Mouse (Mus musculus) WW6 (cell line): ENCODE measurements at regions not wholly inside any gene's neighbourhood (a gene's known extent, or its start where the extent isn't known, plus 50 kb on each side); places are given as distances from the start of the nearest gene placed in this dataset.
A peak's percentile ranks its signal among the peaks of the same experiment; 100 is the strongest.
"Not testable (repeated sequence)": the region's sequence is repeated elsewhere in the genome, so short reads cannot be mapped to it uniquely, and the experiment has no call there.

Experiments used
- DNase-seq: peaks from one replicate; pipeline ENCODE4 v3.0.0-alpha.2; 2013; ENCODE audit warnings: low read depth, low spot score

DNA sequence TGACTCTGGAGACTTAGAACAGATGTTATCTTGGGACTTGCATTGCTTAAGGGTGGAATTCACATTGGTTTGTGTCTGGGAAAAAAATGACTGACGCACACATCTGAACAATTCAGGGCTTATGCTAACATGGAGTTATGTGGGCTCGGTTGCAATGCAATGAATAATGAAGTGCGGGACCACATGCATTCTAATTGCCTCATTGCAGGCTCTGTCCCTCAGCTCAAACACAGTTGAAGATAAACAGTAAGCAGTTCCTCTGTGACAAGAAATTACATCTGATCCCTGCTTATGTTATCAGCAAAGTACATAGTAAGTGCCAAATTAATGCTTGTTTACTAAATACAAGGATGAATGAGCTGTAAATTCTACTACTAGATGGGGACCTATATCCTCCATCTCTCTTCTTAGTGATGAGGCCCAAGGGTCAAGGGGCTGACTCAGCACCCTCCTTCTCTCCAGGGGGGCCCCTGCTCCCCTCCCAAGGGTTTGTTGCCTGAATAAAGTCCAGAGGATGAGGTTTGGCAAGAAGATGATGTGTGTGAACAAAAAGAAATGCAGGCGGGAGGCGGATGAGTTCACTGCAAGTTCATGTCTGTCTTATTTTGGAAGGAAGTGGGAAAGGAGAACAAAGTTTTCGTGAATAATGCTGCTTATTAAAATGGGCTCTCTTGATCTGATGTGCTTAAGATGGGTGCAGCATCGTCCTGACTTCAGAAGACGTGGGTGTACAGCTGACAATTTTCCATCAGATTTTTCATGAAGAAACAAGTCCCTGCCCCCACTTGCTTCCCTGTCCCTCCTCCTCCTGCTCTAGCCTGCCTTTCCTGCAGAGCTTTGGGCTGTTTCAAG, 533.1 kb downstream of the Shisa9 start:
- DNase-seq = no peak

DNA sequence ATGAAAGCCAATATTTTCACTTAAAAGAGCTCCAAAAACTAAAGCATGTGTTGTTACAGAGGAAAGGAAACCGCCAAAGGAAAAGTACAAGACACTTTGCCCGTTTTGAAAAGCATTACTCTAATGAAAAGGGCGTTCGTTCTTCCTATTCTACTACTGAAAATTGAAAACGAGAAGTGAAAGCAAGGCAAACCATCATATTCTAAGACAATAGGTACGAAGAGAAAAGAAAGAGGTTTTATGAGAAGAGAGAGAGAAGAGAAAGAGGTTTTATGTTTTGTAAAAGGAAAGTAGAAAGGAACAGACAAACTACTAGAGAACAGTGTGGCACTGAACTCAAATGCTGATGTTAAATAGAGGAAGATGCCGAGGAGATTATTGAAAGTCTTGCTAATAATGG, 534.4 kb downstream of the Shisa9 start:
- no peak for DNase-seq

DNA sequence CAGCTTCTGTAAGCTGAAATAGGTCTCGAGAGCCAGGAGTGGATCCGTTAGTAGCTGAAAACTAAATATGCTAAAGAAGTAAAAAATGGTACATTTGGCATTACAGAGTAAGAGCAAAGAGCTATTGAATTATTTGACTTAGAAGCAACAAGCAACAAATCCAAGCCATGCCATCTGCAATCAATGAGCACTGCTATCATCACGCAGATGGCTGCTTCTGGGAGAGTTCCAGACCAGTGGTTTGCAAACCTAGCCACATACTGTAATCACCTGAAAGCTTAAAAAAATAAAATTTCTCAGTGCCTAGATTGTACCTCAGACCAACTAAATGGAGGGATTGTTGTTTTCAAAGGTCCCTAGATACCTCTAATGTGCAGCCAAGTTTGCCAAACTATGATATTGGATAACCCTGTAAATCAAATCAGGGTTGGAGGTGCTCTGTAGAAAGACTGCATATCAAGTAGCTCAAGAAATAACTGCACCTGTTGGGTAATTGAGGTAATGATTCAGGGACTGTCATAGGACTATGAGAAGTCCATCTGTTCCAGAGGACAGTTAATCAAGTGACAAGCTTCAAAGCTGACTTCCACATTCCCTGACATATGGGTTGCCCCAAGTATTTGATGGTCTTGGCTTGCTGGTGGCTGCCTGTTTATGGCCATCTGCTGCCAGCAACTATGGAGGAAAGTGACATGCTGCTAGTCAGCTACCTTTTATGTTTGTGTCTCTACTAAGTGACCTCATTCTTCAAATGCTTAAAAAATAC, 538.0 kb downstream of the Shisa9 start:
- DNase-seq = no peak

DNA sequence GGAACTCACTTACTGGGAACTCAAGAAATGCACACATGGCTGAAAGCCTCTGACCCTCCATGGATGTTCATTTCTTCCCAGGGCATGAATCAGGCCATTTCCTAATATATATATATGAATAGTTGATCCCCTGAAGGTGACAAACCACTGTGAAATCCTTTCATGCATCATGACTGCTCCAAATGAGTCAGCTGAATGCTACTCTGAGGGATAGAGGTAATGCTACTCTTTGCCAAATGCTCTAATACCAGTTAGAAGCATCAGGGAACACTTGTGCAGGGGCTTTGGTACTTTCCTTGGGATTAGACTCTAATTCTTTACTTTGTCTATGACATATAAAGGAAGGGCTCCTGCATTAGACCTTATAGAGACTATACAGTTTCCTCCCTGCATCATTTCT, 561.0 kb upstream of the Ercc4 start:
- no peak for DNase-seq

DNA sequence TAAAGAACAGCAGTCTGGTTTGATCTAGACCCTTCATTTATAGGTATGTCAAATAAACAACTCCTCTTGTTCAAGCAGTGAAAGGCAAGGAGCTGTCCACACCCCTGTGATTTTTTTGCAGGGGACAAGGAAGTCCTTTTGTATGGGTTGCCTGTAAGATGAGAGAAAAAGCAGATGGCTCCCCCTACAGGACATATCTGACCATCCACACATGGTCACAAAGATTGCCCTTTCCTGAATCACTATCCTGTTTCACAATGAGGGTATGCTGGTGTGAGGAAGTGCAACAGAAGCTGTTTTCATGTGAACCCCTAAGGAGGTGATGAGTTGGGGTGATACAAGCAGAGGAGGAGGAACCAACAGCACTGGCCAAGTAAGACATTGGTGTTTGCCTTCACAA, 520.6 kb upstream of the Ercc4 start:
- DNase-seq = no peak

DNA sequence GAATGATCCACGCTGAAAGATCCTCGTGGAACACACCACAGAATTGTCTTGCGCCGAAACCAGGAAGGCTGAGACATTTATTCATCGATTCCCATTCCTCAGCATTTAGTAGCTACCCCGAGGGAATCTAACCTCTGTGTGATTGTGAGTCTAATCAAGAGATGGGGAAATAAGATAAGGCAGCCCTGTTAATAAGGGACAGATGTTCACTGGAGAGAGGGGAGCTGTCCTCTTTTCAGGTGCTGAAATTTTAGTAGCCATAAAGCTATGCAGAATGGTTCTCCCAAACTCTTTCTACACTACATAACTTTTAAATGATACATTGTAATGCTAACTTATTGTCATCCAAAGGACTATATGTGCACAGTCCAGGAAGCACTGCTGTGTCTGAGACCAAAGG, 501.2 kb upstream of the Ercc4 start:
- DNase-seq = no peak

DNA sequence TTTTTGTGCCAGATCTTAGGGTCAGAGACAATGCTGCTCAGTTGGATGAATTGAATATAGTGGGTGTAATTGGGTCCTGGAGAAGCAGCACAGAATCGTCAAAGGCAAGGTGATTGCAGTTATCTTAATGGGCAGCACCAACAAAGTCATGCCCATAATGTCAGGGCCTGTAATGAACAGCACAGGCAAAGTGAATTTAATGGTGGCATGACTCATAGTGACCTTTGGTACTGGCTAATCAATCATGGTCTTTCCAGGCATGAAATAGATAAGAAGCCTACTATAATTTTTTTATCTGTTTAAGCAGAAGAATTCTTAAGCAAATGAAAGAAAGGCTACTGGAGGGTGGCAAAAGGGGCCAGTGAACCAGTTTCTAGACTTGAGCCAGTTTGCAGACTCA, 498.4 kb upstream of the Ercc4 start:
- no peak for DNase-seq

DNA sequence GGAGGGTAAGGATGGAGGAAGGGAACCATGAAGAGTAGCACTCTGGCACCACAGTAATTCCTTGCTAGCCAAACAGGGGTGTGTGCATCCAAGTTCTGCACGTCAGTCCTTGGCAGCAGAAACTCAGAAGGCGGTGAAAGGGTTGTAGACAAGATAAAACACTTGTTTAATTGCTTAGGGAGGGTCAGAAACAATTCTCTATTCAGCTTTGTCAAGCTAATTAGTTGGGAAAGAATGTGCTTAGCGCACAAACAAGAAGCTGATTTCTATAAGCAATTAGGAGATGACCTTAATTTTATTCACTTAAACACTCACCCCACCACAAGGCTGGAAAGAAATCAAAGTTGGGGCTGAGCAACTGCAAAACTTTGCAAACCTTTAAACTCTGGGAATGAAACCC, 491.7 kb upstream of the Ercc4 start:
- no peak for DNase-seq

DNA sequence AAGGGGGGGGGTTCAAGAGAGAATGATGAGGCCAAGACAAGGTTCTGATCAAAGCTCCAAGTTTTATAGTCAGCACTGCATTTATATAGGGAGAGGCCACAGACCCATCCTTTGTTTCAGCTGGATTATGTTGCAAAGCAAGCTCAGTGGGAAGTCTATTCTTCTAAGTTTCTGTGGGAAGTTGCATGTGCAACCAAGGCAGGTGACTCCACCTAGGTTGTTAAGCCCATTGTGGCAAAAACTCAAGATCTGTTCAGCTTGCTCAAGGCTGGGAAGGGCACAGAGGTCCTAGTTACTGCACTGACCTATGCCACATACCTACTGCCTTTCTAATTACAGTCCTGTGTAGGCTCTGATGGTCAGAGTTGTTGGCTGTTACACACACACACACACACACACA, 477.0 kb upstream of the Ercc4 start:
- peak; percentile 22 for DNase-seq

DNA sequence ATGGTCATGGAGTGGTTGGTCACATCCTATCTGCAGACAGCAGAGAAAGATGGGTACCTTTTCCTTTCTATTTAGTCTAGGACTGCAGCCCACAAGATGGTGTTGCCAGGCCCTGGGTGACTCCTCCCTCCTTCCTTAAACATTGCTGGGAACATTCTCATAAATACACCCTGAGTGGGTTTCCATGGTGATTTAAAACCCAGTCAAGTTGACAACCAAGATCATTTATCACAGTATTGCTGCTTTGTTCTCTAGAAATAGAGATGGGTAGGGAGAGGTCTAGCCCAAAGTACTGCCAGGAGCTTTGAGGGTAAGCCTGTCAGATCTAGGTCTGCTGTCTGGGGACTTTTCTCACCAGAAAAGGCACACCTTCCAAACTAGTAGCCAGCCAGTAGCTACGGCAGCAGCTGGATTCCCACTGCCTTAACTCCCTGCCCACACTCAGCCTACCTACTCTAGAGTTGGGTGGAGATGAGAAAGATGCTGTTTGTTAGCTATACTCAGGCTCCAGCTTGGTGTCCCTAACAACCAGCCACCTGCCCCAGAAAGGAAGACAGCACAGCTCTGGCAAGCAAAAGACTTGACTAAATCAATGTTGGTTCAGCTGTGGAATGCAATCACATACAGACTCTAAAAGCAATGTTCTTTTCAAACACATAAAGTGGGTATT, 470.4 kb upstream of the Ercc4 start:
- DNase-seq = no peak

DNA sequence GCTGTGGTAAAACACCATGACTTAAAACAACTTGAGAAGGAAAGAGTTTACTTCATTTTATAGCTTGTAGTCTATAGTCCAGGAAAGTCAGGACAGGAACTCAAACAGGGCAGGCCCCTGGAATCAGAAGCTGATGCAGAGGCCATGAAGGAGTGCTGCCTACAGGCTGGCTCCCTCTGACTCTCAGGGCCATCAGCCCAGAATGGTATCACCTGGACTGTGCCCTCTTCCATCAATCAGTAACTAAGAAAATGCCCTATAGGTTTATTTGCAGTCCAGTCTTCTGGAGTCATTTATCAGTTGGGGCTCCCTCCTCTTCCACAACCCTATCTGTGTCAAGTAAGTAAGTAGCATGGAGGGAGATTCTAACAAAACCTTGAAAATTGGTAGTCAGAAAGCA, 466.4 kb upstream of the Ercc4 start:
- no peak for DNase-seq

DNA sequence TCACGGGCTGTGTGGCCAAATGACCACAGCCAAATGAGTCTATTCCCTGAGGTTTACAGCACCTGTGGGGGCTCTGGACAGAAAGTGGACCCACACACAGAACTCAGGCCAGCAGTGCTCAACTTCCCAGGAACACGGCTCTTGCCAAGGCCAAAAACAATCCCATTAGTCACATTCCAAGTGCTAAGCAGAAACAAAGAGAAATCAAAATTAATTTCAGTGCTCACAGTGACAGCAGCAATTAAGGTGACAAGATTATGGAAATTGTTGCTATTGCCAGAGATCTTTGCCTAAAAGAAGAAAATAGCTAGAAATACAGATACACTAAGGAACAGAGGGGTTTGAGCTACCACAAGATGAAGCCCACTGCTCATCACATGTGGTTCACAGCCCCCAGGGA, 464.9 kb upstream of the Ercc4 start:
- no peak for DNase-seq

DNA sequence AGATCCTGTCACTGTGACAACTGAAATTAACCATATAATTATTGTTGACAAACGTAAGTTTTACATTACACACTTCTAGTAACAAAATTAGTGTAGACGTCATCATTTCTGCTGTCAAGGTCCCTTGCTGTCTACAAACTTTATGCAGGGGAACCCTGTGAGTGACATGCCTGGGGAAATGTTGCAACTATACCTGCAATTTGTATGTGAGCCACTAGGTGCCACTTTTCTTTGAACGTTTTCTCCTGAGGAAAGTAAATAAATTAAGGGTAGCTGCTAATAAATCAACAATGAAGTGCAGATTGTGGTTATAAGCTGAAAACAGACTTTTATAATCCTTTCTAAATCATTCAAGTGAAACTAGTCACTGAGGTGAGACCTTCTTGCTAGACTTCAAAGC, 457.3 kb upstream of the Ercc4 start:
- no peak for DNase-seq

DNA sequence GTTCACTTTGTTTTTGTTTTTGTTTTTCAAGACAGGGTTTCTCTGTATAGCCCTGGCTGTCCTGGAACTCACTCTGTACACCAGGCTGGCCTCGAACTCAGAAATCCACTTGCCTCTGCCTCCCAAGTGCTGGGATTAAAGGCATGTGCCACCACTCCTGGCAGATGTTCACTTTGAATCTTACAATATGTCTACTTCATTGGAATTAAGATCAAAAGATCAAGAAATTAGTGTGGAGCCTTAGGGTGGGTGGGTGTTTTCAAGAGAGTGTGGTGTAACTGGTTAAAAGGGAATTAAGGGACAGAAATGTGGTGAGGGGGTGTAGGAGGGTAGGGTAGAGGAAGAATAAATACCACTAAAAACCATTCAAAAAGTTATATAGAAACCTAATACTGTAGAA, 435.8 kb upstream of the Ercc4 start:
- not testable (repeated sequence) for DNase-seq

DNA sequence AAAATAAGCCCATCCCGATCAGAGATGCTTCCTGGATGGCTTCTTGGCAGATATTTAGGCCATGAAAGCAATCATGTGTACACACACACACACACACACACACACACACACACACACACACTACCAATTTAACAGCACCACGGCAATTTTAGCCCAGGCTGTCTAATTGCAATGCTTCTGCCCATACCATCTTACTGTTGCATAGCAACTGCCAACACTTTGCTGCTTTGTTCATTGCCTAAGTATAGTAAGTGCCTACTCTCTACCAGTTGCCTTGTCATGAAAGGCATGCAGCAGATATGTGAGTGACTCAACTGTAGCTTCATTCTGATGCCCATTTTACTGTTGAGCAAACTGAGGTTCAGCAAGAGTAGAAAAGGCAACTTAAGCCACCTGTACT, 428.0 kb upstream of the Ercc4 start:
- no peak for DNase-seq

DNA sequence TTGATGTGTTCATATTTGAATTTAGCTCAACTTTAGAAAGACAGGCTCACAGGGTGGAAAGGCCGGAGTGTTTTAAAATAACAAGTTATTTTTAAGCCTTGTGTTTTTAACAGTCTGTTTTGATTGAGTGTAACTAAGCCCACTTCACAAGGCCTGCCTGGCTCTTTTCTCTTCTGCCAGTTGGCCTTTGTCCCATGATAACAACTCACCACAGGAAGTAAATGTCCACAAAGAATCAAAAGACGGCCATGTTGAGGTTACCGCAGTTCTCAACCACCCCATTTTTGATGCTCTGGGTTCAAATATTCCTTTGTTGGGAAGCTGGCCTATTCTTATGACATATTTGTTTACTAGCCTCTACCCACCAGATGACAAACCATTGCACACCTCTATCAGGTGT, 423.7 kb upstream of the Ercc4 start:
- DNase-seq = no peak

DNA sequence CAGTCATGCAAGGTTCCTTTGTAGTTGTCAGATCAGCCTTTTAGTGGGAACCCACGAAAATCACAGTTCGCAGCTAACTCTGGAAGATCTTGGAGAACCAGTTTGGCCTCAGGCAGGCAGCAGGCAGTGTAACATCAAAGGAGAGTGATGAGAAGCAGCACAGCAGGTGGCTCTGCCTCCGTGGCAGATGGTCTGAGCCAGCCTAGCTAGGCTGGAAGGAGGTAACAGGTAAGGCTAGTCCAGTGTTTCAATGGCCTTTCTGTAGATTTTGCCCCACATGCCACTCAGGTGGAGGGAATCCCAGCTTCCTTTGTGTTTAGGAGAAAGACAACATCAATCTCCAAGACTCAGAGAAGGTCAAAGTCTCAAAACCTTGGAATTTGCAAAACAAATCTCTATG, 417.7 kb upstream of the Ercc4 start:
- DNase-seq = no peak

DNA sequence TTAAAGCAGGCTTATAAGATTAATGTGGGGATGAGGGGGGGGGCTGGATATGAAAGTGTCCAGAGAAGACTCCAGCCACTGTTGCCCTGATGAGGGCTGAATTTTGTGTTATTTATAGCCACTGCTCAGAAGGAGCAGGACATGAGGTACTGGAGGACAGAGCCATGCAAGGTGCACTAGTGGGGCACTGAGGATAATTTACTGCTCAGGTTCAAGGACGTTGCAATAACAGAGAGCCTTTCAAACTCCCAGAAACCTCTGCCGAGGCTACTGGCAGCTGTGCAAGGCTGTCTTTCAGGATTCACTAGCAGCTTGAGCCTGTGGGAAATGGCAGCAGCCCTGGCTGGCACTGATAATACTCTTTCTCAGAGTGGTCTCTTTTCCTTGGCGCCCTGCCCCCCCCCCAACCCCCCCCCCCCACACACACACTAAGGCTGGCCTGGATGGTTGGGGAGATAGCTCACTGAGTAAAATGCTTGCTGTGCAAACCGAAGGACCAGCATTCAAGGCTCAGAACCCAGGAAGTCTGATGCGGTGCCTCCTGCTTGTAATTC, 416.7 kb upstream of the Ercc4 start:
- DNase-seq = no peak

DNA sequence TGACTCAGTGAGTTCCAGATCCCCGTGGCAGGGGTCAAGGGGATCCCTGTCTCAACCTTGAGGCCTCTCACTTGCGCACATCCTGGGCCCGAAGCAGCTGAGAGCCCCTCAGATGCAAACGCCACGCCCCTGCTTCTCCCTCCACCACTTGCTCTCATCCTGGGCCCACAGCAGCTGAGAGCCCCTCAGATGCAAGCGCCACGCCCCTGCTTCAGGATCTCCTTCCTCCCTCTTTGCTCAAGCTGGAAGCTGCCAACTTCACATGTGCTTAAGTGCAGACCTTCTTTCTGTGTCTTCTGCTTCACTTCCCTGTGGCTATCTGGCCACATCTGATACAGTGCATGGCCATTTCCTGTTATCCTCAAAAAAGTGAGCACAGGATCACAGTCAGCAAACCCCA, 416.1 kb upstream of the Ercc4 start:
- no peak for DNase-seq

DNA sequence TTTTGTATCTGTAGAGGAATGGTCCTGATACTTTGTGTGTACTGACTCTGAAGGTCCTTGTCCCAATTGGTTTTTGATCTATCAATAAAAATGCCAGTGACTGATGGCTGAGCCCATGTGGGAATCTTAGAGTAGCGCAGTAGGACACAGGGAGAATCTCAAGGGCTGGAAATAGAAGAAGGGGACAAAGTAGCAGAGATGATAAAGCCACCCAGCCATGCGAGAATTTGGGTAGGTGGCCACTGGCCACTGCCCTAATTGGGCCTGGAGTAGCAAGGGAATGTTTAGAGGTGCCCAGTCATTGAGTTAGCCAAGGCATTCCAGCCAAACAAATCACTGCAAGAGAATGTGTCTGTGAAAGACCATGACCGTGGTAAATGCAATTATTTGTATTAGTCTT, 414.8 kb upstream of the Ercc4 start:
- DNase-seq = no peak

DNA sequence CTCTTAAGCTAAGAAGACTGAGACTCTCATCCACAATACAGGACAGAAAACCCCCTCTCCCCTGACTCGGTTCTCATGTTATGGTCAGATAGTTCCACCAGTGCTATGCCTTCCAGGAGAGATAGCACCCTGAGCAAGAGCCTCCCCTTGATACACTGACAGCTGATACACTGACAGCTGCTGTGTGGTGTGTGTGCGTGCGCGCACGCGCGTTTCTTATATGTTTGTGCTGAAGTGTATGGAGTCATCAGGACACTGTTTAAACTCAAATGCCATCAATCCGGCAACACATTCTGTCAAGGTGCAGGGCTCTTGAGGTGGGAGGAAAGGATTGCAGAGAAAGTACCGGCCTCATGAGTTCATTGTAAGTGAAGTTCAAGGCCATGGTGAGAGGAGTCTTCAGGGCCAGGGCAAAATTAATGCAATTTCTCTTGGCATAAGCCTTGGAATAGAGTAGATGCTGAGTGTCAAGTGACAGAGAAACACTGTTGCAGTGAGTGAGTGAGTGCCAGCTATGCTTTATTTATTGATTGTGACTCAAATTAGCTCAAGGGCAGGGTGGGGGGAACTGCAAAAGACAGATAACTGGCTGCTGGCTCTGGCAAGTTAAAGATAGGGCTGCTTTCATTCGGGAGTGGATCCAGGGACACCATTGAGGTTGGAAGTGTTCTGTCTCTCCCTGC, 412.4 kb upstream of the Ercc4 start:
- no peak for DNase-seq

DNA sequence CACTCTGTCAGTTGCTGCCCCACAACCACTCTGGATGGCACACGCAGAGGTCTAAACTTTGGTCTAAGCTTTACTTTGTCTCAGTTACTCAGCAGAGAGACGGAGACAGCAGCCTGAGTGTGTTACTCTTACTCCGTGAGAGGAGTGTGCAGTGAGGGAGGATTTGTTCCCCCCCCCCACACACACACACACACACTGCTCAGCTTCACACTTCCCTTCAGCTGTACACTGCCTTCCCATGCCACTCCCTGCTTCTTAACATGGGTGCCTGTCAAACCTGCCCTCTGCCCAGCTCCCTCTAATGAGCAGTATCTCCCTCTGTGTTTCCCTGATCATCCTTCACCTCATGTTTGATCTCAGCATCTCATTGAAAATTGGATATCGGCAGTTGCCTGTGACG, 409.9 kb upstream of the Ercc4 start:
- DNase-seq = no peak
